Mouse (Mus musculus) megakaryocyte progenitor cell, adult 5-6 weeks (primary cell): Measurements from ENCODE around the gene Ncan. TPM values are rescaled to one million over a fixed set of nuclear protein-coding genes. Genes with fewer than 3 reads are reported as not detected.

ENCODE experiments used
- ATAC-seq: replicated peaks from 2 replicates; pipeline ENCODE4 v1.8.0; 2016; ENCODE audit warnings: mild to moderate bottlenecking, moderate TSS enrichment, inconsistent platforms; ENCODE audit not compliant: poor library complexity
- total RNA-seq, 2 experiments: library from RNA; stranded (forward) in 1 of 2; stranded (reverse) in 1 of 2; fragments of 157-497, 149-512 nt in 1 of 2; fragments of 200-1000 nt in 1 of 2; gene quantifications; 2 replicates each; pipeline versions ENCODE4 v1.2.3 to v1.2.4; 2015 to 2017

Ncan gene
- total RNA-seq, 2 experiments from 2014 or later = not detected

GRCm38 (mm10) chr8:70129309-70129952 is 8.8 kb upstream of the Ncan start:
- ATAC-seq = no peak

- ATAC-seq = no peak
Measured at GRCm38 (mm10) chr8:70128435-70128834, 7.8 kb upstream of the Ncan start.

- ATAC-seq = no peak
Measured at GRCm38 (mm10) chr8:70124992-70125391, 4.3 kb upstream of the Ncan start.

- ATAC-seq = peak; percentile 66
Measured at GRCm38 (mm10) chr8:70122863-70123262, 2.2 kb upstream of the Ncan start.

GRCm38 (mm10) chr8:70118726-70119700 is 1.7 kb downstream of the Ncan start:
- no peak for ATAC-seq

- ATAC-seq = peak; percentile 87
Measured at GRCm38 (mm10) chr8:70117611-70118010, 3.1 kb downstream of the Ncan start.

GRCm38 (mm10) chr8:70114892-70115291 is 5.8 kb downstream of the Ncan start:
- ATAC-seq = no peak

- ATAC-seq = peak; percentile 53
Measured at GRCm38 (mm10) chr8:70114488-70114887, 6.2 kb downstream of the Ncan start.

- no peak for ATAC-seq
Measured at GRCm38 (mm10) chr8:70112401-70113016, 8.2 kb downstream of the Ncan start.

GRCm38 (mm10) chr8:70111192-70111795 is 9.4 kb downstream of the Ncan start:
- ATAC-seq = no peak

GRCm38 (mm10) chr8:70110451-70110850 is 10.2 kb downstream of the Ncan start:
- no peak for ATAC-seq

GRCm38 (mm10) chr8:70104922-70105321 is 15.8 kb downstream of the Ncan start:
- no peak for ATAC-seq

GRCm38 (mm10) chr8:70104506-70104905 is 16.2 kb downstream of the Ncan start:
- peak; percentile 97 for ATAC-seq

GRCm38 (mm10) chr8:70100241-70100640 is 20.4 kb downstream of the Ncan start:
- no peak for ATAC-seq

GRCm38 (mm10) chr8:70099276-70099675 is 21.4 kb downstream of the Ncan start:
- ATAC-seq = no peak

- no peak for ATAC-seq
Measured at GRCm38 (mm10) chr8:70092786-70093185, 27.9 kb downstream of the Ncan start.

GRCm38 (mm10) chr8:70089296-70089960 is 31.2 kb downstream of the Ncan start:
- ATAC-seq = no peak

GRCm38 (mm10) chr8:70087836-70088650 is 32.6 kb downstream of the Ncan start:
- ATAC-seq = peak; percentile 57

- ATAC-seq = peak; percentile 44
Measured at GRCm38 (mm10) chr8:70087237-70087636, 33.4 kb downstream of the Ncan start.

- no peak for ATAC-seq
Measured at GRCm38 (mm10) chr8:70086151-70086550, 34.5 kb downstream of the Ncan start.
